Mouse (Mus musculus): ENCODE results near the gene Cep112.

Cep112 gene

DNA sequence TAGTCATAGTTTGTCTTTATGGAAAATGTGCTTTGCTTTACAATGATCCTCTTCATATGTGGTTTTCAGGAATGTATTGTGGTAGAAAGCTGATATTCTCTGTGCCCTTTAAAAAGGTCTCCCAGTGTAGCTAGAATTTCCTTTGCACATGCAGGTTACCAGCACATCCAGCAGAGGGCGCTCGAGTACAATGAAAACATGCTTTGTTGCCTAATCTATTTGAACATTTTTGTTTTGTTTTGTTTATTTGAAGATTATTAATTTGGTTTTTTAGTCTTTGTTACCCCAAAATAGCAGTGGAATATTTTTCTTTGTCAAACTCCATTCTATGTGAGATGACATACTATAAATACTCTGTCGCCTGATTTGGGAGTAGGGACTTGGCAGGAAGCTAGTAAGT, 24.8 kb downstream of the Cep112 start:
- DNase-seq, result peak; percentile 53 to 86

DNA sequence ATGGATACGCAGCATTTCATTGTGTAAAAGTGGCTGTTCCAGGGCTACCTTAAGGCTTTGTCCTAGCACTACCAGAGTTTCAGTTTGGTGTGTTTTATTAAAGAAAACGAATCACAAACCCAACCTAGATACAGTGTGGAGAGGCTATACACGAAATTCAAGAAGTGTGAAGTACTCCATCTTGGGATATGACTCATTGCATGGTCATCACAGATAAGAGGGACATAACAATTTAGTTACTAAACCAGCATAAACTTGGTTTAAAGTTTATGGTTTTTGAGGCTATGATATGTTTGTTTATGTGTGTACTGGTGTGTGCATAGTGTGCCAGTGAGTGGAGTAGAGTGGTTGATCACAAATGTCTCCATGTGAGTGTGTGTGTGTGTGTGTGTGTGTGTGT, 34.6 kb downstream of the Cep112 start:
- no peak for DNase-seq

DNA sequence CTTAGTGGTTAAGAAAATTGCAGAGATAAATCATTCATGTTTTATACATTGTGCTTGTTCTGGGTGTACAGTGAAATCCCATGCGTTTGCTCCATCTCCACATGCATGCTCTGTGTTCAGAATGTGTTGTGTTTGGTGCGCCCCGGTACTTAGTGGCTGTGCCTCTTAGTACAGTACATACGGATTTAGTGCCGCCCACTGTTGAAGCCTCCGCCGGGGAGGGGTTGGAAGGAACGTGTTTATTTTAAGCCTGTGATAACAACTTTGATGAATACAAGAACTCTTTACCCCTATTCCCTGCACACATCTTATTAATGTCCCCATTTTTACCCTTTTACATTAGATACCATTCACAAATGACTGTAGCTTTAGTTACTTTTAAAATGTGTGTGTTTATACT, 39.1 kb downstream of the Cep112 start:
- no peak for DNase-seq

DNA sequence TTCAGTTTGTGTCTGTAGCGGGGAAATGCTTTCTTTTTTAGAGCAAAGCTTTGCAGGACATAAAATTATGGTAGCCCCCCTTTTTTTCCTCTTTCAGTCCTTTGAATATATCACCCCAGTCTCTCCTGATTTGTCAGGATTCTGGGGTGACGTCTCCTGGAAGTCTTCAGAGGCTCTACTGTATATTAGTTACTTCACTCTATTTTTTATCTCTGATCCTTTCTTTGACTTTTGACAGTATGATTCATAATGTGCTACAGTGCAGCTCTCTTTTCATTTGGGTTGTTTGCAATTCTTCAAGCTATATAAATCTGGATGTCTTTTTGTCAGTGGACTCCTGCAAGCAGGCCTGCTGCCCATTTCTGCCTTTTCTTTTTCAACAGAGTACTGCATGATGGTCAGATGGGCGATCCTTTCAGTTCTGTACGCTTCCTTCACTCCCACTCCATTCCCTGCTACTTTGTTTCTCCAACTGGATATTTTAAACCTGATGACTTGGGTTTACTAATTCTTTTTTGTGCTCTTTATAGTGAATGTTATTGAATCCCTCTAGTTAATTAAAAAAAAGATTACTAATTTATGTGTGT, 39.8 kb downstream of the Cep112 start:
- no peak for DNase-seq

DNA sequence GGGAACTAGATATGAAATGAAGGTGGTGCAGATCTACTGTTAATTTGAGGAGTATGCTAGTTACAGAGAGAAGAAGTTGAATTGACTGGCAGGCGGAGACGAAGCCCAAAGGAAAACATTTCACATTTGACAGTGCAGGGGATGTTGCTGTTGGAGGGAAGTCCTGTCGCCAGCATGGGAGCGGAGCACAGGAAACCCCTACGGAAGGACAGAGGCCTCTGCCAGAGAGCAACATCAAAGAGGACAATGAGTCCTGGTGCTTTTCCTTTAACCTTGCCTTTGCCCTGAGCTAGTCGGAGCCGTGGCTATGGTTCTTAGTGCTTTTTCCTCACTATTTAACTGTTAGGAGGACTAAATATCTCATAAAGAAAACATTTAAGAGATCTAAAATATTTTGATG, 50.7 kb downstream of the Cep112 start:
- peak; percentile 52 to 62 for DNase-seq

DNA sequence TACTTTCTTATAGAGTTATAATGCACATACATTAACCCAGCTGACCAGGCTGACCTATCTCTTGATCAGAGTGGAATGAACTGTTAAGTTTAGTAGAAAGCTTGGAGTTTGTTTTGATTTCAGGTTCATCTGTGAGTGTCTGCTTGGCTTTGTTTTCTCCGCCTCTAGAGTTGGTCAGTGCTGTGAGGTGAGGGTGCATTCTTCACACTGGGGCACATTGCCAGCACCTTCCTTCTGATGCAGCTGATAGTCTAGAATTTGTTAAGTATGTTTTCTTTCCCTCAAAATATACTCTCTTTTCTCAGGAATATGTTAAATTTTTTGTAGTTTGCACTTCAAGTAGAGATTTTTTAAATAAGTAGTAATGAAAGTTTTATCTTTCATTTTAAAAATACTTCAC, 51.2 kb downstream of the Cep112 start:
- peak; percentile 22 to 56 for DNase-seq

DNA sequence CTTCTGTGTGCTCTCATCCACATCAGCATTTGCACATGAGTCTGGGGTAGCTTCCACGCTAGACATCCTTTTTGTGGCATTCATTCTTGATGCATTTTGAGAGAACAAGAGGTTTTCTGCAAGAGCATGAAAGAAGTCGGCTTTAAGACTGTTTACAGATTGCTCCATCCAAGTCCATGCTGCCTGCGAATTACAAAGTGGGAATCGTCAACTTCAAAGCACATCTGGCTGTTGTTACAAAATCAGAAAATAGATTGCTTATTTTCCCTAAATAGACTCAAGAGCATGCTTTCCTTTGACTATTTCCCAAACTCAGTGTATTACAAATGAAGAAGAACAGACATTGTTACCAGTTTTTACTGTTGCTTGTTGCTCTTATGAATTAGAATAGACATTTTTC, 59.0 kb downstream of the Cep112 start:
- DNase-seq, result no peak

DNA sequence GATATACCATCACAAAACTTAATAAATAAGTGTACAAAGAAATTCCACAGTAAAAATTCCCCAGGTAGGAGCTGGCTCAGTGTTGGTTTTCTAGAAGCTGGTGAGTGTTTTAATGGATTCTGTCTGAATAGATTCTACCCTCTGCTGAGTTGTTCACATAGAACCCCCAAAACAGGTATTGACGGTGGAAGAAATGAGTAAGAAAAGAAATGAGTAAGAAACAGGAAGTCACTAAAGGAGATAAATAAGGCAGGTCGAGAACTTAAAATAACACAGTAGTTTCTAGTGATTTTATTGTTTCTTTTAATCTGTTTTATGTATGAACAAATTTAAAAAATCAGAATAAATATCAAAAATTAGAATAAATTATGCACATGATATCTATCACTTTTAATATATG, 63.3 kb downstream of the Cep112 start:
- no peak for DNase-seq

DNA sequence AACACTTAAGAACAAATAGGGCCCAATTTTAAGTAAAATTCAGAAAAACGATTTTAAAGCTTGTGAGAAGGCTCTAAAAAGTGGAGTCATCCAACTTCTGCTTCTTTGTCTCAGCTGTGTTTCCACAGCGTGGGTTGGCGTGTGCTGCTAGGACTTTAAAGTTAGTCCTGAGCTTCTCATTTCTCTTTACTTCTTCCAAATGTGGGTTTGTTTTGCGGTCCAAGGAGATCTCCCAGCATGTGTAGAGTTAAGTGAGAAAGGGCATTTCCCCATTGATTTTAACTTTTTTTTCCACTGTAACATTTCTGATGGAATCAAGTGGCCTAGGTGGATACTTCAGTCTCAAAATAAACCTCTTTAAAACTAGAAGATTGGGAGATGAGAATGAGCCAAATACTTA, 64.9 kb downstream of the Cep112 start:
- DNase-seq, result no peak

DNA sequence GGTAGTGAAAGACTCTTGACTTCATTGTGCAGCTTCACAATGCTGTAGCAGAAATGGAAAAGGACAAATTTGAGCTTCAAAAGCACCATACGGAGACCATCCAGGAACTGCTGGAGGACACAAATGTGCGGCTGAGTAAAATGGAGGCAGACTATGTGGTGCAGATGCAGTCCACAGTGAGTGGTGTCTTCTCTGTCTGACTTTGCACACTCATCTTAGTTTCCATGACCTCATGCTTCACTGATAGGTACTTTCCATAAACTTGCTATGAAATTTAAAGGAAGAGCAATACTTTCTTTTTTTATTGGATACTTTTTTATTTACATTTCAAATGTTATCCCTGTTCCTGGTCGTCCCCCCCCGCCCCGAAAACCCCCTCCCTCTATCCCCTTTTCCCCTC, 83.2 kb downstream of the Cep112 start:
- DNase-seq, result no peak

DNA sequence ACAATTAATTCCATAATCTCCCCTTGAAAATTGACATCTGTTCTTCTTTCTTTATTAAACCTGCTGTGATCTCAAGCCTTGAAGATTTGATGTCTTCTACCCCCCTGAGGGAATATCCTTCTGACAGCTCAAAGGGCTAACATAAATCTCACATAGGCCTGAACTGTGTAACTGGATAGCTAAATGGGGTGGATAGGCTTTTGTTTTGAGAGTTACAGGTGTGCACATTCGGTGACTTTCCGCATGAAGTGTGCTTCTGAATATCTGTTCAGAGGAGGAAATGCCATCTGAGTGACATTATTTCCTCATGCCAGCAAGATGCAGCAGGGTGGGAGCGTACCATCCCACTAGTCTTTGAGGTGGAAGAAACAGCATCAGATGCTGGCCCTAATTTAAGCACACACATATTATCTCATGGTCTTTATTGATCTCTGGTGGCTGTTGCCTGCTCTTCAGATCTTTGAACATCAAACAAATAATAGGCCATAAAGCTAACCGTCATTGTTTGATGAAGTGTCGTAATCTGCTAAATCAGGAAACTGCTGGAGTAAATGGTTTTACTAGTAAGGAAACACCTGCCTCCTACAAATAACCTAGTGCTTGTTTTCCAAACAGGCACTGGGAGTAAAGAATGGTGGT, 102.9 kb downstream of the Cep112 start:
- no peak for DNase-seq

DNA sequence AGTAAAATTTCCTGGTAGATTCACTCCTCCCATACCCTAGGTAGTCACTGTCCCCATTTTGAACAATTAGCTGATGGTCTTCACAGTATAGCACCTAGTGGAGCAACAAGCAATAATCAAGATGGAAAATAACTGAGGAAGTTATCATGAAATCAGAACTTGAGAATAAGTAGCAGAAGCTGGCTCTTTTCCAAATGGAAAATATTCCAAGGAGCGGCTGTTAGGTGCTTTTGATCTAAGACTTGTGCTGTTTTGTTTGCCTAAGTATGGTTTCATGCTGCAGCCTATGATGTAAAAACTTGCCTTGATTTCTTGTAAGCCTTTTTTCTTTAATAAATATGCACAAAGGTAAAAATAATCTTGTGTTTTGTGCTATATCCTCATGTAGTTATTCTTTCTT, 107.9 kb downstream of the Cep112 start:
- no peak for DNase-seq

DNA sequence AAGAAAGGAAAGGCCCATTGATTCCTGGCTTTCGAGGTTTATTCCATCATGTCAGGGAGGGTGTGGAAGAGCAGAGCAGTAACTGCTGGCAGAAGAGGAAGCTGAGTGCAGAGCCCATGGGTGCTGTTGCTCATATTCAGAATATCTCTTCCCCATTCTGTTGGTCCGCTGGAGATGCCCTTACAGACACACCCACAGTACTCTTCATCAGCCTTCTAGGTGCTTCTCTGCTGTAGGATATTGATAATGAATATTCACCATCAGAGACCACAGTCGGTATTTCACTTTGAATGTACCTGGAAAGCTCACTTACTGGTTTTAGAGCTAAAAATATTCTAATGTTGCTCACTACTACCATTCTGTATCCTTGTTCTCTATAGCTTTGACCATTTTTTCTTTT, 109.0 kb downstream of the Cep112 start:
- no peak for DNase-seq

DNA sequence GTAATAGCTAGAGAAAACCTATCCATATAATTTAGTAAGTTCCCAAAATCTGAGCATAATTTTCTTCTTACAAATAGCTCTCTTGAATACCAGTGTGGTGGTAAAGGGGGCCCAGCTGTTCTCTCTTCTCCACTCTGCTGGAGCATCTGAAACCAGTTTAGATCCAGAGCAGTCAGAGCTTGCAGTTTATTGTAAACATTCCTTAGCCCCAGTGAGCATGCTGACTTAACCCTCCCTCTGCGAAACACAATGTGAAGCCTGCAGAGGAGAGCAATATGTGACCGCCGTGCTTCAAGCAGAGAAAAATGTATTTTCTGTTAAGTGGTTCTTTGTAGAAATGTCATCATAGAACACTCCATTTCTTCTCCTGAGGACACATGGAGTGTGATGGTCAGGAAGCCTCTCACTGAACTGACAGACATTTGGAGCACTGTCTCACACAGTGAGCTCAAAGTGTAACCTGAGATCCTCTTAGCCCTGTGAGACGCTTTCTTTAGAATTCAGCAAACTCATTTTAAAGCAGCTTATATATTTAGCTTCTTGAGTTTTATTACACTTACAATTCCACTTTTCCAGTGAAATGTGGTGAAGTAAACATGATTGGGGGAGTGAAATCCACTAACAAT, 128.1 kb downstream of the Cep112 start:
- DNase-seq, result no peak

DNA sequence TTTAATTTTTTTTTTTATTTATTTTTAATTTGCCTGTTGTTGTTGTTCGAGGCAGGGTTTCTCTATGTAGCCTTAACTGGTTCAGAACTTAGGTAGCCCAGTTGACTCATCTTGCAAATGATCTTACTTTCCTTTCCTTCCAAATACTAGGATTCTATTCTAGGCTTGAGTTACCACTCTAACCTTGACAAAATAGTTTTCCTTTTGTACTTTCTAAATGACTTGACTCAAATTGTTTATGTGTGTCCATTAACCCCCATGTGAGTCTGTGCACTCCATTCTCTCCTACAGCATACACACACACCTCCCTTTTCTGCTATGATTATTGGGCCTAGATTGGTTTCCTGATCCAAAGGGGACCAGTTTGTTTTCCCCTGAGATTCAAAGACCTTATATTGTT, 128.9 kb downstream of the Cep112 start:
- DNase-seq, result no peak

DNA sequence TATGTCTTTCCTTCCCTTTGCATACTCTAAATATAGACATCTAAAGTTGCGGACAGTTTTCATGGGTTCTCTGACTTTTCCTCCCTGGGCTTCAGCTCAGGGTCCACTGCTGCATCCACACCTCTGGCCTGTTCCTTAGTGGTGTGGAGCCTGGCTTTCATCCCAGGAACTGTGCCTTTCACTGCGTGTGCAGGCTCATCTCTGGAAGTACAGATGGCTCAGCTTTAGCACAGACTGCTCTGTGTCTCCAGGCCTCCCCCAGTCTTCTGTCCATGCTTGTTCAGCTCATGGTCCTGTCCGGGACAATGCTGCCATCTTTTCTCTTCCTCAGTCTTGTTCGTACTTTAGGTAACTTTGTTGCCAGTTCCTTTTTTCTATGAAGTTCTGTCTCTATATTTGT, 133.6 kb downstream of the Cep112 start:
- no peak for DNase-seq

DNA sequence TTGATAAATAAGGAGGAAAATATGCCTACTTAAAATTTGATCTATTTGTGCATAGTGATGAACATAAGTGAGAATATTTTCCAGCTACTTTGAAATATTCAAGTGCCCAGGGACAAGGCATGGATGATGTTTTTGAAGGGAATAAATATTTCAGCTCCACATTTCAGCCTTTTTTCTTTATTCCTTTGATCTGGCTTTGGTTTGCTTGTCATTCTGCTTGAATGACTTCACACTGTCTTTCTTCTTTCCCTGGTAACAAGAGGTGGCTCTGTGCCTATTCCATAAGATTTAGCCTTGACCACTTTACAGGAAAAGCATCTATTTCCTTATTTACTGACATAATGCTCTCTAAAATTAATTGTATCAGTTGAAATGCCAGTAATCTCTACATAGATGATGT, 134.5 kb downstream of the Cep112 start:
- no peak for DNase-seq

DNA sequence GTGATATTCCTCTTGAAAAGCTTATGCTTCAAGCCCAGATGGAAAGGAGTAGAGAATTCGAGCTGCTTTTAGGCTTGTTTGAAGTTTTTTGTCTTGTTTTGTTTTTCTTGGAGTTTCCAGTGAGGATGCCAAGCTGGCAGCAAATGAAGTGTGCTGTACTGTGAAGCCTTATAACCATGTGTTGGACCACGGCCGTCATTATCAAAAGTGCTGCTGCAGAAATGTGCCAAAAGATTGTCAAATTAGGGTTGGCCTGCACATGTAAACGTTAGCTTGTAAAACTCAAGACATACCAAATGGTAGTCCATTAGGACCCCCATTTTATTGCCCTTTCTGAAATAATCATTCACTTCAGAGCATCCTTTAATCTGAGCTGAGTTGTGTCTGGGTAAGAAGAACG, 137.1 kb downstream of the Cep112 start:
- no peak for DNase-seq

DNA sequence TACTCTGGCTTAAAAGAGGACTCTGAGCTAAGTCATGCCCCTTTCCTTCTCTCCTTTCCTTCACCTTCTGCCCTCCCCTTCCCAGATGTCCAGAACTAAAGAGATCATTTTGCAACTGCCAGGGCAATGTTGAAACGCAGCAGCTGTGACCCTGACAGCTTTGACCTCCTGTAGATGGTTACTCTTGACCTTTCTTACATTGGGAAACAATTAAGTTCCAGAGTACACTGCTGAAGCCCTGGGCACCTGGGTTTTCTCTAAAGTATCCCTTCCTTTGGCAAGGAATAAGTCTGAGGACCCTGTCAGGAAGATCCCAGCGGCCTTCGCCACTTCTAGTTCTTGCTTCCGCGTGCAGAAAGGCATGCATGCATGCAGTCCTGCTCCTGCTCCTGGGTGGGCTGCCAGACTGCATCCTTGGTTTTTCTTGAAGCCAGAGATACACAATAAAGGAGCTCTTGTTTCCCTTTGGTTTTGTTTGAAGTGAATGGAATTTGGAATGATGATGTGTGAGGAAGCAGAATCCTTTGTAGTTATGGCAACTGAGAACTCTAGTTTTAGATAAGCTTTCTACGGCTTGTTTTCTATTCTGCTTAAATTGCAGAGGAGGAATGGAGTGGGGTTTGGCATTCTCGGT, 161.7 kb downstream of the Cep112 start:
- no peak for DNase-seq

DNA sequence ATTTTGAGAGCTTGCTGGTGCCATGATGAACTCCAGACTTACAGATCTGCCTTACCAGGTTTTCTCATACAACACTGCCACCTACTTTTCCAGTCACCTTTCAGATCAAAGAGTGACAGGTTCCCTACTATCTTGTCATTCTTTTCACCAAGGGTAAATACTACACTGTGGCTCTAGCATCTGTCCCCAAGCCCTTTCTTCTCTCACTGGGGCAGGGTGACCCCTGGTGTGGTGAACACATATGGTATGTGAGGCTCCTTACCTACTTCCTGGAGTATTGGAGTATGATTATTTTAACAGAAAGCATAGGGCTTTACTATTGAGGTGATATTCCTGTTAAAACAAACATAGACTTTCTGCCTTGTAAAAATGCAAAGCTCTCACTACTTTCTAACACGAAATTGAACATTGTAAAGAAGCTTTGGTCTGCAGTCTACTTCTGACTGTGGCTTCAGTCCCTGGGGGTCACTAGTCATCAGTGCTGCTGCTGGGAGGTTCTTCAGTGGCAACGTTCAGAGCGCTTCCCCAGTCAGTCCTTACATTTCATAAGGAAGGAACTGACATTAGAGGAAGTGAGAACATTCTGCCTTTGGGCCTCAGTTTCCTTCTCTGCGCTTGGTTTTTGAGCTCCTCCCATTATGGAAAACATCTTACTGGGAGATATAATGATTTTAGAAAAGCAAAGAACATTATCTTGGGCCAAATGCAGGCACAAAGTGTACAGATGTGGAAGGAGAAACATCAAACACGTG, 168.4 kb downstream of the Cep112 start:
- DNase-seq, result no peak

DNA sequence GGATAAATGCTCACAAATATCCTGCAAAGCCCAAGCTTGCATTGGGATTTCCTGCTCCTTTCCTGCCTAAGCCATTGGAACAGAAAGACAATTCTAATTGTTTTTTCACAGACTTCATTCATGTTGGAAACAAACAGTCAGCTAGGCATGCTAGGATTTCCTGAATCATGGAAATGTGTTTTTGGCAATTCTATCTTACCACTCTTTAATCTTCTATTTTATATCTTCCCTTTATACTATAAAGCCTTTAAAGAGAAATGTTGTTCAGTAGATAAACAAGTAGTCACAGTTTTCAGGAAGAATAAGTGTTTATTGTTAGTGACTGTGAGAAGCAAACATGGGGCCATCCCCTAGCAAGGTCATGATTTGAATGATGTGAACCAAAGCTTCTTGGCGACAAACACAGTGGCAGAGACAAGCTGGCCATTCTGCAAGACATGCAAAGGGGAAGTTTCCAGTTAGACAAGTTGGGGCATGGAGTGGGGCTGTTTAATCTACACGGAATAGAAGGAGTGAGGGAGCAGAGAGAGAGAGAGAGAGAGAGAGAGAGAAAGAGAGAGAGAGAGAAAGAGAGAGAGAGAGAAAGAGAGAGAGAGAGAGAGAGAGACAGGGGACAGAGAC, 169.1 kb downstream of the Cep112 start:
- no peak for DNase-seq

DNA sequence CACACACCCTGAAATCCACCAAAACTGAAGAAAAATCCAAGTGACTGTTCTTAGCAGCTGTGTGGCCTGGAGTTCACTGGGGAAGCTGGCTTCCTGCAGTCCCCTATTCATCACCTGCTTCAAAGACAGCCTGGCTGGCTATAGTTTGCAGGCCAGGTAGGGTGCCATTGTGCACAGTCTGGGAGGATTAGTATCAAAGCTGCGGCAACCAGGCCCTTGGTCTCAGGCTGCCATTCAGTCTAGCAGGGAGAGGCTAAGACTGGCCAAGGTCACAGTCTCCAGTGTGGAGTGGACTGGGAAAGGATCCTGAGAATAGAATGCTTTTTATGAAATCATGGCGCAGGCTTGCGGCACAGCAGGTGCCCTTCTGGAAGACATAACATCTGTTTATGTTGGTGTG, 180.3 kb downstream of the Cep112 start:
- no peak for DNase-seq

DNA sequence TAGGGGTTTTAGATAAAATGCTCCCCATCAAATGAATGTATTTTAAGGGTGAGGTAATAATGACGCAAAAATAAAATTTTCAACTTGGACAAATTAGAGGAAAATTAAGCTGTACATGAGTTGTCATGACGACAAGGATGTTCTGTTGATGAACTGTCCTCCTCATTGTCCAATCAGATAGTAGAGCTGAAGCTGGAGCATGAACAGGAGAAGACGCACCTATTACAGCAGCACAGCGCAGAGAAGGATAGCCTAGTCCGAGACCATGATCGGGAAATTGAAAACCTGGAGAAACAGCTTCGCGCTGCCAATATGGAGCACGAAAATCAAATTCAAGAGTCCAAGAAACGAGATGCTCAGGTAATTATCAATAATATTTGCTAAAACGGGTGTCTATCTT, 181.0 kb downstream of the Cep112 start:
- DNase-seq, result no peak

Measured in kidney, postnatal 36 days (tissue).